10 mouse cellular contexts compared by ENCODE assay signal in the genomic region with DNA sequence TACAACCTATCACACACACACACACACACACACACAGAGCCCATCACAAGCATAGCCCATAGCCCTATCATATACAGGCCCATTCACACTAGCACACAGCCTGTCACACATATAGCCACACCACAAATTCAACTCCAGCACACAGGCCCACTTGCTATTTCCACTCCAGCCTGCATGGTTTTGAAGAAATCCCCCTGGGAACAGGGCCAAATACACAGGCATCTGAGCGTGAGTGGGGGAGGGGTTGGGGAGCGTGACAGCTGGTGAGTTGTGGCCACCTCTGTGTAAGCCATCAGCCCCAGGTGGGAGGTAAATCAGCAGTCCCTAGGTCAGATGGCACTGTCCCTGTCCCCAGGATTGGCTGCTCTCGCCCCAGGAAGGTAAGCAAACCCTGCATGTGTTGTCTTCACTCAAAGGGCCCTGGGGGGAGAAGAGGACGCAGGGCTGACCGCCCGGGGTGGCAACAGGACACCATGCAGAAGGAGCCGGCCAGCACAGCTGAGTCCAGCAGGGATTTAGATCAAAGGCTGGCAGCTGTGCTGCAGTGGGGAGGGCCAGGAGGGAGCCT.
DNase-seq lines count a peak whose midpoint lies in the region; ATAC-seq and TF ChIP-seq lines count a peak whose summit lies in the region.
"Had no signal": no experiment of that assay in that cellular context is flagged by ENCODE, and none has a peak within 500 bp of the region (broad histone marks: within the 10 kb centered on the region; RNA-seq: fewer than 3 reads in every experiment).

No protein-coding gene starts in this region.

- no peaks in the 10 kb centered on the region for H3K27me3 ChIP-seq in embryonic facial prominence, embryonic 13.5 days
- no peaks in the 10 kb centered on the region for H3K27me3 ChIP-seq in hindbrain, embryonic 16.5 days (replicated peaks; ENCODE audit: control insufficient read depth, insufficient read depth, low read length)
- H3K27me3 ChIP-seq in myocyte (ENCODE audit: control insufficient read depth, insufficient read depth, insufficient read length): no peaks in the 10 kb centered on the region
- H3K27me3 ChIP-seq: liver, embryonic 13.5 days had no signal

- DNase-seq in heart, postnatal 4 days: peak; percentile 20
- DNase-seq in heart, adult 9 months (ENCODE audit: low spot score in 2 of 2): no peak
- DNase-seq in urinary bladder, postnatal 14 days (ENCODE audit: low spot score): no peak
- DNase-seq in cerebellum, postnatal 36 days: no peak
- no peak for DNase-seq in spleen, postnatal 10 days (ENCODE audit: low spot score in 2 of 2)
- DNase-seq: liver, embryonic 13.5 days had no signal

- H3K4me3 ChIP-seq in embryonic facial prominence, embryonic 13.5 days: no peak overlapping the region
- H3K4me3 ChIP-seq in hindbrain, embryonic 16.5 days (ENCODE audit: low read length): no peak overlapping the region
- H3K4me3 ChIP-seq in myocyte: no peak overlapping the region
- H3K4me3 ChIP-seq: liver, embryonic 13.5 days had no signal

- peaks cover 17% of the 10 kb centered on the region for H3K4me1 ChIP-seq in embryonic facial prominence, embryonic 13.5 days
- H3K4me1 ChIP-seq in hindbrain, embryonic 16.5 days (ENCODE audit: control insufficient read depth, insufficient read depth, low read depth, low read length): peaks cover 15% of the 10 kb centered on the region

- H3K9me3 ChIP-seq in embryonic facial prominence, embryonic 13.5 days: no peaks in the 10 kb centered on the region
- no peaks in the 10 kb centered on the region for H3K9me3 ChIP-seq in hindbrain, embryonic 16.5 days (ENCODE audit: control insufficient read depth, low read length)
- H3K9me3 ChIP-seq: liver, embryonic 13.5 days had no signal

- H3K4me2 ChIP-seq in embryonic facial prominence, embryonic 13.5 days: no peak overlapping the region
- no peak overlapping the region for H3K4me2 ChIP-seq in hindbrain, embryonic 16.5 days (ENCODE audit: low read length)
- H3K4me2 ChIP-seq in myocyte (ENCODE audit: low read depth): peak overlapping the region; percentile 48
- H3K4me2 ChIP-seq: liver, embryonic 13.5 days had no signal

- no peaks in the 10 kb centered on the region for H3K79me2 ChIP-seq in myocyte (ENCODE audit: control insufficient read depth, insufficient read depth)

- no peak for TF ChIP-seq POLR2A in myocyte (IDR thresholded peaks at IDR 0.05; ENCODE audit: insufficient read length, low read depth)

- WGBS in embryonic facial prominence, embryonic 13.5 days: 13% methylated on average over 7 of the region's 7 CpGs
- WGBS in hindbrain, embryonic 16.5 days: 9% methylated on average over 7 of the region's 7 CpGs

- no peak overlapping the region for H3K27ac ChIP-seq in embryonic facial prominence, embryonic 13.5 days
- H3K27ac ChIP-seq in hindbrain, embryonic 16.5 days (ENCODE audit: low read depth, low read length): no peak overlapping the region
- H3K27ac ChIP-seq: liver, embryonic 13.5 days had no signal

- H3ac ChIP-seq in myocyte (ENCODE audit: control insufficient read depth, insufficient read length): no peak overlapping the region

- peak overlapping the region; percentile 32; the same call in 1 of the 2 replicates for H3K9ac ChIP-seq in embryonic facial prominence, embryonic 13.5 days
- H3K9ac ChIP-seq in hindbrain, embryonic 16.5 days (ENCODE audit: low read depth, low read length): no peak overlapping the region
- H3K9ac ChIP-seq: liver, embryonic 13.5 days had no signal

- H3K36me3 ChIP-seq in embryonic facial prominence, embryonic 13.5 days: no peaks in the 10 kb centered on the region
- no peaks in the 10 kb centered on the region for H3K36me3 ChIP-seq in hindbrain, embryonic 16.5 days (ENCODE audit: control insufficient read depth, insufficient read depth, low read length)
- no peaks in the 10 kb centered on the region for H3K36me3 ChIP-seq in myocyte (ENCODE audit: control insufficient read depth, insufficient read depth)
- H3K36me3 ChIP-seq: liver, embryonic 13.5 days had no signal

- peak; percentile 60 for ATAC-seq in embryonic facial prominence, embryonic 13.5 days (ENCODE audit: insufficient number of reproducible peaks, insufficient read depth, low FRiP score, low TSS enrichment, low read depth)
- peak; percentile 43; the same call in 1 of the 2 replicates for ATAC-seq in hindbrain, embryonic 16.5 days
- ATAC-seq: CD4-positive, CD25-positive, alpha-beta regulatory T cell, adult 4 months had no signal

TF ChIP-seq in myocyte, 11 proteins besides CTCF, POLR2A, EP300 and RAD21:
- TF ChIP-seq CEBPB (IDR thresholded peaks at IDR 0.05; ENCODE audit: insufficient read depth, poor library complexity, severe bottlenecking): no peak
- TF ChIP-seq TCF3 (IDR thresholded peaks at IDR 0.05; ENCODE audit: insufficient read length, low read depth): peak; percentile 91
- TF ChIP-seq TCF12 (IDR thresholded peaks at IDR 0.05; ENCODE audit: insufficient read depth, poor library complexity, severe bottlenecking): peak; percentile 82
- TF ChIP-seq MYOG (IDR thresholded peaks at IDR 0.05; ENCODE audit: control insufficient read depth in 1 of 3, insufficient read depth in 1 of 3, insufficient read length in 2 of 3, low read depth in 2 of 3): peak; percentile 86 to 89 (median 89)
- peak; percentile 65 to 92 (median 91) for TF ChIP-seq MYOD1 (IDR thresholded peaks at IDR 0.05; ENCODE audit: control insufficient read depth in 1 of 3, insufficient read length in 2 of 3, low read depth in 2 of 3)
